In genomic region chr9:21818561-21818960, GRCm38 (mm10) we compare ENCODE assay signal across 2 mouse cellular contexts.
TF ChIP-seq lines count a peak whose summit lies in the region.

No protein-coding gene starts in this region.

TF ChIP-seq in CH12.LX, 34 proteins besides CTCF, POLR2A, EP300 and RAD21:
- TF ChIP-seq NRF1 (IDR thresholded peaks at IDR 0.05; ENCODE audit: low read depth, low read length): no peak
- no peak for TF ChIP-seq ZNF384 (IDR thresholded peaks at IDR 0.05; ENCODE audit: low read depth, low read length)
- TF ChIP-seq MAFK (IDR thresholded peaks at IDR 0.05; ENCODE audit: insufficient replicate concordance, low read length): peak; percentile 73

TF ChIP-seq in ES-E14, 5 proteins besides CTCF, POLR2A, EP300 and RAD21:
- TF ChIP-seq MAFK (IDR thresholded peaks at IDR 0.05; ENCODE audit: insufficient read depth, low read depth, low read length) (peak; percentile 86), ZNF384 (IDR thresholded peaks at IDR 0.05; ENCODE audit: low read depth, low read length) (no peak), HCFC1 (IDR thresholded peaks at IDR 0.05; ENCODE audit: borderline replicate concordance, insufficient read depth, low read length) (no peak)
